Mouse (Mus musculus): ENCODE data around the gene Sema4b. TPM values are rescaled to one million over a fixed set of nuclear protein-coding genes. Genes with fewer than 3 reads are reported as not detected.
A peak's percentile ranks its signal among the peaks of the same experiment; 100 is the strongest.

The Sema4b gene
- polyA plus RNA-seq, 1 experiment from 2014 or later, result 11.4 TPM

GRCm38 (mm10) chr7:80160293-80160944 is 26.2 kb upstream of the Sema4b start:
- peaks cover 15% of the 10 kb centered on the region for H3K4me1 ChIP-seq
- H3K9me3 ChIP-seq, result no peaks in the 10 kb centered on the region
- WGBS, result 75% methylated on average over 7 of the region's 7 CpGs
- H3K4me3 ChIP-seq, result no peak overlapping the region
- no peaks in the 10 kb centered on the region for H3K36me3 ChIP-seq (replicated peaks)
- no peaks in the 10 kb centered on the region for H3K27me3 ChIP-seq (replicated peaks; ENCODE audit: low read depth, poor library complexity, severe bottlenecking)
- no peak overlapping the region for H3K27ac ChIP-seq (replicated peaks)
- DNase-seq (ENCODE audit: low spot score), result no peak

GRCm38 (mm10) chr7:80160945-80161306 is 25.7 kb upstream of the Sema4b start:
- H3K4me1 ChIP-seq, result peaks cover 15% of the 10 kb centered on the region
- no peaks in the 10 kb centered on the region for H3K9me3 ChIP-seq
- no peak for DNase-seq (ENCODE audit: low spot score)
- no peak overlapping the region for H3K27ac ChIP-seq (replicated peaks)
- 82% methylated on average over 8 of the region's 8 CpGs for WGBS
- no peak overlapping the region for H3K4me3 ChIP-seq
- H3K36me3 ChIP-seq (replicated peaks), result no peaks in the 10 kb centered on the region
- H3K27me3 ChIP-seq (replicated peaks; ENCODE audit: low read depth, poor library complexity, severe bottlenecking), result no peaks in the 10 kb centered on the region

- peaks cover 5% of the 10 kb centered on the region; the same call in 1 of the 2 replicates for H3K4me1 ChIP-seq
- WGBS, result 88% methylated on average over 5 of the region's 5 CpGs
- H3K4me3 ChIP-seq, result no peak overlapping the region
- H3K36me3 ChIP-seq (replicated peaks), result no peaks in the 10 kb centered on the region
- no peaks in the 10 kb centered on the region for H3K9me3 ChIP-seq
- H3K27ac ChIP-seq (replicated peaks), result no peak overlapping the region
- H3K27me3 ChIP-seq (replicated peaks; ENCODE audit: low read depth, poor library complexity, severe bottlenecking), result no peaks in the 10 kb centered on the region
- DNase-seq (ENCODE audit: low spot score), result no peak
These were observed 21.2 kb upstream of the Sema4b start for GRCm38 (mm10) chr7:80165432-80165831.

- Histone ChIP-seq H3K4me1 (peaks cover 7% of the 10 kb centered on the region), H3K4me3 (no peak overlapping the region), H3K9me3 (no peaks in the 10 kb centered on the region), H3K36me3 (replicated peaks) (no peaks in the 10 kb centered on the region), H3K27me3 (replicated peaks; ENCODE audit: low read depth, poor library complexity, severe bottlenecking) (no peaks in the 10 kb centered on the region), H3K27ac (replicated peaks) (no peak overlapping the region)
- WGBS, result 75% methylated on average over 7 of the region's 7 CpGs
- no peak for DNase-seq (ENCODE audit: low spot score)
These were observed 19.9 kb upstream of the Sema4b start for GRCm38 (mm10) chr7:80166740-80167139.

GRCm38 (mm10) chr7:80169847-80170246 is 16.8 kb upstream of the Sema4b start:
- Histone ChIP-seq H3K4me3 (no peak overlapping the region), H3K36me3 (replicated peaks) (no peaks in the 10 kb centered on the region), H3K4me1 (peaks cover 17% of the 10 kb centered on the region), H3K27me3 (replicated peaks; ENCODE audit: low read depth, poor library complexity, severe bottlenecking) (no peaks in the 10 kb centered on the region), H3K27ac (replicated peaks) (no peak overlapping the region), H3K9me3 (no peaks in the 10 kb centered on the region)
- no peak for DNase-seq (ENCODE audit: low spot score)
- 84% methylated on average over 2 of the region's 2 CpGs for WGBS

GRCm38 (mm10) chr7:80171345-80171744 is 15.3 kb upstream of the Sema4b start:
- Histone ChIP-seq H3K9me3 (no peaks in the 10 kb centered on the region), H3K36me3 (replicated peaks) (no peaks in the 10 kb centered on the region), H3K4me1 (peaks cover 17% of the 10 kb centered on the region), H3K27me3 (replicated peaks; ENCODE audit: low read depth, poor library complexity, severe bottlenecking) (no peaks in the 10 kb centered on the region), H3K4me3 (no peak overlapping the region), H3K27ac (replicated peaks) (peak overlapping the region; percentile 40; the same call in 1 of the 2 replicates)
- no peak for DNase-seq (ENCODE audit: low spot score)
- 44% methylated on average over 8 of the region's 8 CpGs for WGBS

GRCm38 (mm10) chr7:80172069-80172956 is 14.3 kb upstream of the Sema4b start:
- WGBS, result 75% methylated on average over 8 of the region's 8 CpGs

GRCm38 (mm10) chr7:80176159-80176558 is 10.5 kb upstream of the Sema4b start:
- Histone ChIP-seq H3K9me3 (no peaks in the 10 kb centered on the region), H3K4me3 (no peak overlapping the region), H3K27ac (replicated peaks) (no peak overlapping the region), H3K27me3 (replicated peaks; ENCODE audit: low read depth, poor library complexity, severe bottlenecking) (no peaks in the 10 kb centered on the region), H3K4me1 (peaks cover 16% of the 10 kb centered on the region), H3K36me3 (replicated peaks) (no peaks in the 10 kb centered on the region)
- WGBS, result 74% methylated on average over 3 of the region's 3 CpGs
- DNase-seq (ENCODE audit: low spot score), result no peak

More at GRCm38 (mm10) chr7:80172069-80172956, 14.3 kb upstream of the Sema4b start:
- Histone ChIP-seq H3K9me3 (no peaks in the 10 kb centered on the region), H3K27ac (replicated peaks) (no peak overlapping the region), H3K36me3 (replicated peaks) (no peaks in the 10 kb centered on the region), H3K27me3 (replicated peaks; ENCODE audit: low read depth, poor library complexity, severe bottlenecking) (no peaks in the 10 kb centered on the region), H3K4me3 (no peak overlapping the region), H3K4me1 (peaks cover 17% of the 10 kb centered on the region)
- DNase-seq (ENCODE audit: low spot score), result no peak

GRCm38 (mm10) chr7:80177438-80177837 is 9.2 kb upstream of the Sema4b start:
- DNase-seq (ENCODE audit: low spot score), result no peak
- H3K27ac ChIP-seq (replicated peaks), result no peak overlapping the region
- no peaks in the 10 kb centered on the region for H3K9me3 ChIP-seq
- 94% methylated on average over 3 of the region's 3 CpGs for WGBS
- H3K27me3 ChIP-seq (replicated peaks; ENCODE audit: low read depth, poor library complexity, severe bottlenecking), result no peaks in the 10 kb centered on the region
- no peaks in the 10 kb centered on the region for H3K36me3 ChIP-seq (replicated peaks)
- no peak overlapping the region for H3K4me3 ChIP-seq
- peaks cover 4% of the 10 kb centered on the region for H3K4me1 ChIP-seq

- DNase-seq (ENCODE audit: low spot score), result no peak
- WGBS, result 89% methylated on average over 10 of the region's 10 CpGs
- Histone ChIP-seq H3K9me3 (no peaks in the 10 kb centered on the region), H3K27ac (replicated peaks) (no peak overlapping the region), H3K27me3 (replicated peaks; ENCODE audit: low read depth, poor library complexity, severe bottlenecking) (no peaks in the 10 kb centered on the region), H3K4me3 (no peak overlapping the region), H3K4me1 (no peaks in the 10 kb centered on the region), H3K36me3 (replicated peaks) (no peaks in the 10 kb centered on the region)
These were observed 8.5 kb upstream of the Sema4b start for GRCm38 (mm10) chr7:80178037-80178729.

GRCm38 (mm10) chr7:80179327-80179726 is 7.3 kb upstream of the Sema4b start:
- Histone ChIP-seq H3K4me3 (no peak overlapping the region), H3K27me3 (replicated peaks; ENCODE audit: low read depth, poor library complexity, severe bottlenecking) (no peaks in the 10 kb centered on the region), H3K27ac (replicated peaks) (no peak overlapping the region), H3K9me3 (no peaks in the 10 kb centered on the region), H3K36me3 (replicated peaks) (no peaks in the 10 kb centered on the region), H3K4me1 (0 out of 2 replicates have a peak, but pooled peaks cover 3% of the 10 kb centered on the region)
- 91% methylated on average over 6 of the region's 6 CpGs for WGBS
- no peak for DNase-seq (ENCODE audit: low spot score)

GRCm38 (mm10) chr7:80179790-80180189 is 6.9 kb upstream of the Sema4b start:
- no peak for DNase-seq (ENCODE audit: low spot score)
- Histone ChIP-seq H3K27ac (replicated peaks) (no peak overlapping the region), H3K27me3 (replicated peaks; ENCODE audit: low read depth, poor library complexity, severe bottlenecking) (no peaks in the 10 kb centered on the region), H3K4me1 (peaks cover 3% of the 10 kb centered on the region; the same call in 1 of the 2 replicates), H3K4me3 (no peak overlapping the region), H3K9me3 (no peaks in the 10 kb centered on the region), H3K36me3 (replicated peaks) (no peaks in the 10 kb centered on the region)
- 87% methylated on average over 6 of the region's 6 CpGs for WGBS
